Mouse (Mus musculus) adrenal gland, postnatal 10 days (tissue): ENCODE measurements at regions not wholly inside any gene's neighbourhood (a gene's known extent, or its start where the extent isn't known, plus 50 kb on each side); places are given as distances from the start of the nearest gene placed in this dataset.

Experiments used
- DNase-seq: peaks from one replicate; pipeline ENCODE4 v3.0.0; 2021; ENCODE audit warnings: mixed read lengths

DNA sequence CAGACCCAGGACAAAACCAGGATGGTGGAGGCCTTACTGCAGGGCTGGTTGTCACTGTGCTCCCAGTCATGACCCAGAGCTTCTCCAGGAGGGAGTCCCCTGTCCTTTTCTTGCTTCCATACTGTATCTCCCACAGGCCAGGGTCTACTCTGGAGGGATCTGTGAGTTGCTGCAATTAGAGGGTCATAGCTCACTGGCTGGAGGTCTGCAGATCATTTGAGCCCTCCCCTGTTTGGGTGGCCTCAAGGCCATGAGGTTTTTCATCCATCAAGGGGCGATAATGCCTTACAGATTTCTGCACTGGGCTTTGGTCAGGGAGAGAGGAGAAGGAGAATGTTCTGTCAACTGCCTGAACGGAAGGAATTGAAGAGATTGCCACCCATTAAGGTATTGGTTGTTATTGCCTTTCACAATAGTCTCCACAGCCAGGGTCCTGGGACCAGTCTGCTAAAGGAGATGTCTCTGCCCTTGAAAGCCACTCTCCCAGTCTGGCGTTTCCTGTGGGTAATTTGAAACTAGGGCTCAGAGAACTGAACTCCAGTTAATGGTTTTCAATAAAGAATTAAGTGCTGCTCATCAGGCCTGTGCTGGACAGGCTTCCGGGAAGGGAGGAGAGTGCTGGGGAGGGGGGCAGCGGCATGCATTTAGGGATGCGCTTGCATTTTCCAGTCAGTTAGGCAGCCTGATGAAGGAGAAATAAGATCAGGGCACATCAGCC is 147.4 kb downstream of the Dmrta2 start:
- no peak for DNase-seq

DNA sequence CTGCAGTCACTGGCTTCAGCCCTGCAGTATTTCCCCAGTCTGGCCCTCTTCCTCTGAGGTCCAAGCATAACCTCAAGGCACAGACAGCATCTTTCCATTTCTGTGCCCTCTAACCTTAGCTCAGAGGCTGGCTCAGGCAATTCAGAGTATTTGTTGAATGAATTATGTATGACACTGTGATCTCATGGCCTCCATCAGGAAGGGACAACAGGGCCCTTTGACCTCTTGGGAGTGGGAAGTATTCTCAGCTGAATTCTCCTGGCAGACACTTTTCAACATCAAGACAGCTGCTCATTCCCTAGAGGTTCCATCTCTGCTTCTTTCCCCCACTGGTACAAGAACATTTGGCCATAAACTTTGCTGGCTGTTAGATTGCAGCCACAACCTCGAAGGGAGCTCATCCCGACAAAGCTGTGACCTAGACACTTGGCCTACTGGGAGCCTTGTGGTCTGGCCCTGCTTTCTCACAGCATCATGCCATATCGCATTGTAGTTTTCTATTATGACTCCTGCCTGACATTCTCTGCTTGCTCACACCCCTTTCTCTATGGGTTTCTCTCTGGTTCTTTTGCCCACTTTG is 150.2 kb downstream of the Dmrta2 start:
- DNase-seq, result no peak

DNA sequence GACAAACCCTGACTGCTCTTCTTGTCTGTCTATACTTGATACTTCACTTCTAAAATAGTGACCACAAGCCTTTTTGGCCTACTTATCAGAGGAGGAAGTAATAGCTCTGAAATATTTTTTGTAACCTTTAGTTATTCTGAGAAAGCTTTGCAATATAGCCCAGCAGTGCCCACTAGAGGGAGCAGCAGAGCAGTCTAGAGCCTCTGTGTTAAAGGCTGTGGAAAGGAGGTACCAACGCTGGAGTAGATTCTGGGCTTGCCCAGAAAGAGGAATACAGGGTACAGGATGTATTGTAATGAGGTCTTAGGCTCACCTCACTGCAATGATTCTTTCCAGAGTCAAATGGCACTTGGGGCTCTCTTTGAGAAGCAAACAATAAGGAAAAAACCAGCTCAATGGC is 151.1 kb downstream of the Dmrta2 start:
- DNase-seq, result peak; percentile 75

DNA sequence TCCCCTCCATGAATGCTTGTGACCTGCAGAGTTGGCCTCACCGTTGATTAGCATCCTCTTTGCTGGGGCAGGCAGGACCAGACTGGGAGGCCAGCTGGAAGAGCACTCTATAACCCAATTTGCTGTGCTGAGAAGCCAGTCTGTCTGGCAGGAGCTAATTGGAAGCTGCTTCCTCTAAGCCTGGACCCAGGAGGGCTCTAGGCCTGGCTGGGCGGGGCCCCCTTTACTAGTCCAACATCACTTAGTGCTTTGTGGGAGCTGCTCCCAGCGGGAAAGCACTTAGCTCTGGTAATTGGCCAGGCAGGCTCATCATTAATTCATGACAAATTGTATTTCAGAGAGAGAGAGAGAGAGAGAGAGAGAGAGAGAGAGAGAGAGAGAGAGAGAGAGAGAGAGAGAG is 151.7 kb downstream of the Dmrta2 start:
- DNase-seq, result peak; percentile 22

DNA sequence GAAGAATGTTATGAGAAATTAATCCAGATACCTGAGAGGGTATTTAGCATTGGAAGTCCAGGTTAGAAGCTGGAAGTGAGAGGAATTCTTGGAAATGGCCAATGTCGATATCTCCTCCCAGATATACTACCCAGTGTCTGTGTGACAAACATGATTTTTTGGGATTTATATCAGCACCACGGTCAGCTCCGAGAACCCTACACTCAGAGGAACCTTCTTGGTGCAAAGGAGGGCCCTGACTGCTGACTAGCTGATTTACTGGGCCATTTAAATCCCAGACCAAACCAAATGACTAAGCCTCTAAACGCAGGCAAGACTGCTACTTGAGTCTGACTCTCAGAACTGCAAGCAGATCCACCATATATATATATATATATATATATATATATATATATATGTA is 154.2 kb downstream of the Dmrta2 start:
- DNase-seq, result peak; percentile 9

DNA sequence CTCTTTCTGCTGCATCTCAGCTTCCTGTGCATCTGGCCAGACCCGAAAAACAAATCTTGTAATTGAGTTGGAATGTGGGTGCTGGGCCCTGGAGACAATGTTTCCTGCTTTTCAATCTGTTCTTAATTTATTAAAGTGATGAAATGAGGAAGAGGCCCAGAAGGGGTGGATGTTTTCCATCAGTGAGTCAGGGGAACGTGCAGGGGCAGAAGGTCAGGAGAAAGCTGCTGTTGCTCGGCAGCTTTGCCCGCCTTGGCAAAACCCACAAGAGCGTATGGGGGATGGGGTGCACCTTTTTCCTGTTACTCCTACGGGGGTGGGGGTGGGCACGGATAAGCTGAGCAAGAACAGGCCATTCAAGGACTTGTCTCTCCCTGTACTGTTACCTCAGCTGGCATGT is 156.2 kb downstream of the Dmrta2 start:
- peak; percentile 3 for DNase-seq

DNA sequence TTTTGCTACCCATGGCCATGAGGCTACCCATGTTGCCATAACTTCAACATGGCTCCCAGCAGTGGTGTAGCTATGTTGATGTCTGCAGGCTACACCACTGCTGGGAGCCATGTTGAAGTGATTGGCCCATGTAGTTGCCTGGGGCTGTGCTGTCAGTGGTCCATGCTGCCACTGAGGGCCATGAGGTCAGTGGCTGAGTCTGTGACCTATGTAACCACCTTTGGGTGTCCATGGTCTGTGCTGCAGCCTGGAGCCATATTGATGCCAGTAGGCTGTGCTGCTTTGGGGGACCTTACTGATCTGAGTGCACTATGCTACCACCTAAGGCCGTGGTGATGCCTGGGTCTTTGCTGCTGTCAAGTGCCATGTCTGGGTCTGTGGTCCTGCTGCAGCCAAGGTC is 167.4 kb downstream of the Dmrta2 start:
- DNase-seq, result no peak

DNA sequence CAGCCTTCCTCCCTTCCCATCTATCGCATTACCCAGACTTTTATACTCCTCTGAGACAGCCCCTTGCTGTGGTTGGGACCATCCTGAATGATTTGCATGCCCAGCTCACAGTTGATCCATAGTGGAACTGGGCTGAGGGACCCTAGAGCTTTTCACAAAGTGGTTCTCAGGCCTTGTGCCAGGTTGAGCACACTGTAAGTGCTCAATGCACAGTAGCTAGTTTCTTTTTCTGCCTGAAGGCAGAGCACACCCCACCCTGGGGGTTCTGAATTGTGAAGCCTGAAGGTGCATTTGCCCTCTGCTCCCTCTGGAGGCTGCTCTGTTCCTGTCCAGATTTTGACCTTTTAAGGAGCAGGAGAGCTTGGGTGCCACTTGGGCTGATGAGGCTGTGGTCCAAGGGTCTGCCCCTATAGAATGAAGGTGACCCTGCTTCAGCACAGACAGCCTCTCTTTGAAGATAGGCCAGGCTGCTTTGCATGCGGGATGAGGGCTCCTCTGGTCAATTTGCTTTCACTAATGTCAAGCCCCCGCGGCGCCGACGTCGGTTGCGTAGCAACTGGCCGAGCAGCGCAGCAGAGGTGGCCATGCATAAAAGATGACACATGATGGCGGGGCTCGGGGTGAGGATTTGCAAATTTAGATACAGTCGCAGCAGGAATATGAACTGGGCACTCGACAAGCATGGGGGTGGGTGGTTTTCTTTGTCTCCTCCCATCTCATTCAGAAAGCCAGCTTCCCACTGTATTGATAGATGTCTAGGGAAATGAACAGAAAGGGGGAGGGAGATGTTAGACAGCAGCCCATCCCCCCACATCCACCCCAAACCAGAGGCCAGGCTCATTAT is 174.5 kb downstream of the Dmrta2 start:
- peak; percentile 10 for DNase-seq
